Mouse (Mus musculus): ENCODE measurements around the gene Ctla2b. TPM values are rescaled to one million over a fixed set of nuclear protein-coding genes. Genes with fewer than 3 reads are reported as not detected.

The Ctla2b gene
- polyA plus RNA-seq, 1 experiment from 2014 or later = 4.6 TPM

- Histone ChIP-seq H3K4me3 (ENCODE audit: low read depth, low read length) (no peak within 1 kb of the TSS), H3K4me2 (replicated peaks; ENCODE audit: low read depth, low read length) (no peak within 1 kb of the TSS), H3K9me3 (ENCODE audit: control insufficient read depth, low read depth, low read length) (no peaks in the 10 kb centered on the region), H3K27me3 (ENCODE audit: control insufficient read depth, insufficient read depth, low read length) (no peaks in the 10 kb centered on the region), H3K27ac (ENCODE audit: low read length) (no peak within 1 kb of the TSS), H3K36me3 (ENCODE audit: control insufficient read depth, insufficient read depth, low read length) (no peaks in the 10 kb centered on the region), H3K9ac (replicated peaks; ENCODE audit: low read depth, low read length) (no peak within 1 kb of the TSS), H3K4me1 (ENCODE audit: control insufficient read depth, insufficient read depth, low read length) (no peaks in the 10 kb centered on the region)
- no peak for ATAC-seq (ENCODE audit: insufficient number of reproducible peaks, insufficient read depth, low FRiP score, low read depth)
- 68% methylated on average over 1 of the region's 1 CpGs for WGBS
These were observed 33.0 kb downstream of the Ctla2b start, which contains the start of gene 4930486L24Rik for GRCm38 (mm10) chr13:60864281-60864680. 4930486L24Rik (minus strand) TSS chr13:60864475.

- no peak overlapping the region for H3K9ac ChIP-seq (replicated peaks; ENCODE audit: low read depth, low read length)
- H3K27me3 ChIP-seq (ENCODE audit: control insufficient read depth, insufficient read depth, low read length) = no peaks in the 10 kb centered on the region
- no peak overlapping the region for H3K27ac ChIP-seq (ENCODE audit: low read length)
- H3K4me2 ChIP-seq (replicated peaks; ENCODE audit: low read depth, low read length) = no peak overlapping the region
- no peaks in the 10 kb centered on the region for H3K9me3 ChIP-seq (ENCODE audit: control insufficient read depth, low read depth, low read length)
- H3K36me3 ChIP-seq (ENCODE audit: control insufficient read depth, insufficient read depth, low read length) = no peaks in the 10 kb centered on the region
- no peak overlapping the region for H3K4me3 ChIP-seq (ENCODE audit: low read depth, low read length)
- WGBS = 78% methylated on average over 4 of the region's 4 CpGs
- ATAC-seq (ENCODE audit: insufficient number of reproducible peaks, insufficient read depth, low FRiP score, low read depth) = no peak
- no peaks in the 10 kb centered on the region for H3K4me1 ChIP-seq (ENCODE audit: control insufficient read depth, insufficient read depth, low read length)
These were observed 48.8 kb downstream of the Ctla2b start for GRCm38 (mm10) chr13:60848241-60849120.

Other genes starting within 250 kb of the Ctla2b start
- not detected in 2 replicates for gene BC051665, start 111.1 kb downstream of the Ctla2b start, polyA plus RNA-seq (2014; fragmentation: Nextera tagmentation; extraction: Ambion mirVana)
- not detected in 2 replicates for gene Ctsll3, start 94.6 kb downstream of the Ctla2b start, polyA plus RNA-seq (2014; fragmentation: Nextera tagmentation; extraction: Ambion mirVana)
- gene 4930486L24Rik, start 33.0 kb downstream of the Ctla2b start, polyA plus RNA-seq (2014; fragmentation: Nextera tagmentation; extraction: Ambion mirVana) = not detected in 2 replicates
- 0.20 TPM in 1 of 2 replicates, not detected in the other for gene Gm49392, start 553 bp downstream of the Ctla2b start, polyA plus RNA-seq (2014; fragmentation: Nextera tagmentation; extraction: Ambion mirVana)
- not detected in 2 replicates for gene Tpbpb, start 7.4 kb upstream of the Ctla2b start, polyA plus RNA-seq (2014; fragmentation: Nextera tagmentation; extraction: Ambion mirVana)
- not detected in 2 replicates for gene Gm49393, start 38.1 kb upstream of the Ctla2b start, polyA plus RNA-seq (2014; fragmentation: Nextera tagmentation; extraction: Ambion mirVana)
- 1.2 and 1.6 TPM in 2 replicates for gene Gm49391, start 39.1 kb upstream of the Ctla2b start, polyA plus RNA-seq (2014; fragmentation: Nextera tagmentation; extraction: Ambion mirVana)
- 25.5 and 28.8 TPM in 2 replicates for gene Ctla2a, start 39.2 kb upstream of the Ctla2b start, polyA plus RNA-seq (2014; fragmentation: Nextera tagmentation; extraction: Ambion mirVana)
- not detected in 2 replicates for gene Tpbpa, start 44.5 kb upstream of the Ctla2b start, polyA plus RNA-seq (2014; fragmentation: Nextera tagmentation; extraction: Ambion mirVana)
- gene Ctsj, start 108.5 kb upstream of the Ctla2b start, polyA plus RNA-seq (2014; fragmentation: Nextera tagmentation; extraction: Ambion mirVana) = not detected in 2 replicates
- not detected in 2 replicates for gene Ctsq, start 143.2 kb upstream of the Ctla2b start, polyA plus RNA-seq (2014; fragmentation: Nextera tagmentation; extraction: Ambion mirVana)